Comparison of ENCODE assay signal across 8 mouse cellular contexts in the genomic region with DNA sequence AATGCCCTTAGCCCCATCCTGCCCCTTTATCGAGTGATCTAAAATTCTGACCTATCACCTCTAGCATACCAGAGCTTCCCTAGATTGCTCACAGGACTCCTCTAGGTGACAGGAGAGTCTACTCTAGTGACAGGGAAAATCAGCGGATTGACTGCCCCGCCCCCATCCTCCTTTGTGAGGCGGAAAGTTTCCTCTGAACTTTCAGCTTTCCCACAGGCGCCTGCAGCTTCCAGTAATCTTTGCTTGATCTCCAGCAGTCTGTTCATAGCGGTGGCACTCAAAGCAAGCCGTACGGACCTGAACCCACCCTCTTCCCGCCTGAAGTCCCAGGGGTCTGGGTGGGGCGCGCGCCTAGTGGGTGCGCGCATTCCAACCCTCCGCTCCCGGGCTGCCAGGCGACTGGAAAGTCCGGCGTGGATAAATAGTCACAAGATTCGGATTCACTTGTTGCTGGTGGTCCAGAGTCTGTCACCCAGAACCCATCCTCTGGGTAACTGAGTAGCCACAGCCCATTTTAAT. TPM values are rescaled to one million over a fixed set of nuclear protein-coding genes. Genes with fewer than 3 reads are reported as not detected.
DNase-seq lines count a peak whose midpoint lies in the region; ATAC-seq and TF ChIP-seq lines count a peak whose summit lies in the region.

No protein-coding gene starts in this region.

- WGBS in kidney, adult 2 months, result under 1% methylated on average over 20 of the region's 20 CpGs
- WGBS in lung, embryonic 16.5 days, result under 1% methylated on average over 20 of the region's 20 CpGs

- peak; percentile 91 for ATAC-seq in lung, embryonic 16.5 days (ENCODE audit: low read depth)

- DNase-seq in right cerebral cortex, postnatal 14 days, result peak; percentile 42
- DNase-seq in right cerebral cortex, postnatal 25 days, result no peak
- peak; percentile 89 for DNase-seq in embryo, embryonic 9.5 days (ENCODE audit: extremely low spot score)
- DNase-seq in heart, adult 9 months (ENCODE audit: low spot score in 2 of 2), result peak; percentile 92 to 93
- peak; percentile 91 for DNase-seq in kidney, adult 2 months
- peak; percentile 90 for DNase-seq in retina, postnatal 1 day
- no peak for DNase-seq in c-Kit-positive CD71-positive TER-119-positive erythroid progenitor cells, embryonic 14.5 days (ENCODE audit: low spot score)

- H3K27ac ChIP-seq in kidney, adult 2 months (ENCODE audit: insufficient read depth, low read depth, low read length), result peak overlapping the region; percentile 52
- H3K27ac ChIP-seq in lung, embryonic 16.5 days (ENCODE audit: low read length), result peak overlapping the region; percentile 94

- H3K4me2 ChIP-seq in lung, embryonic 16.5 days (ENCODE audit: low read depth, low read length), result peak overlapping the region; percentile 67

- H3K36me3 ChIP-seq in kidney, adult 2 months (ENCODE audit: control insufficient read depth, insufficient read depth, low read length), result no peaks in the 10 kb centered on the region
- peaks cover 22% of the 10 kb centered on the region for H3K36me3 ChIP-seq in lung, embryonic 16.5 days (ENCODE audit: control insufficient read depth, insufficient read depth, low read length)

- no peaks in the 10 kb centered on the region for H3K27me3 ChIP-seq in kidney, adult 2 months (replicated peaks; ENCODE audit: control insufficient read depth, insufficient read depth, low read length)
- no peaks in the 10 kb centered on the region for H3K27me3 ChIP-seq in lung, embryonic 16.5 days (ENCODE audit: control insufficient read depth, insufficient read depth, low read depth, low read length)

- 0 out of 2 replicates have a peak, but pooled peaks cover 6% of the 10 kb centered on the region for H3K4me1 ChIP-seq in kidney, adult 2 months (ENCODE audit: control insufficient read depth, insufficient read depth, low read length)
- peaks cover 18% of the 10 kb centered on the region for H3K4me1 ChIP-seq in lung, embryonic 16.5 days (replicated peaks; ENCODE audit: control insufficient read depth, insufficient read depth, low read length)

- peak overlapping the region; percentile 68 for H3K9ac ChIP-seq in lung, embryonic 16.5 days (ENCODE audit: low read length)

- H3K9me3 ChIP-seq in lung, embryonic 16.5 days (ENCODE audit: control insufficient read depth, low read length), result no peaks in the 10 kb centered on the region

- no peak for TF ChIP-seq POLR2A in kidney, adult 2 months (IDR thresholded peaks at IDR 0.05; ENCODE audit: low read depth, low read length)

- peak overlapping the region; percentile 49 for H3K4me3 ChIP-seq in kidney, adult 2 months (ENCODE audit: insufficient read depth, low read depth, low read length)
- peak overlapping the region; percentile 48 for H3K4me3 ChIP-seq in lung, embryonic 16.5 days (ENCODE audit: low read length)

- no peak for TF ChIP-seq CTCF in kidney, adult 2 months (conservative IDR thresholded peaks at IDR 0.05; ENCODE audit: insufficient read depth, insufficient read length, low read depth, low read length)

RNA-seq across cellular contexts. Expression of gene Lamb2, which starts 0.8 kb away (rescaled TPM):
- 80.4 and 89.1 TPM in 2 replicates for polyA plus RNA-seq in kidney, adult 2 months (2012; rRNA removed)
- 86.0 and 95.5 TPM in 2 replicates for polyA plus RNA-seq in lung, embryonic 16.5 days (2015; fragmentation: Nextera tagmentation; extraction: Ambion mirVana)

RNA-seq across cellular contexts. Expression of gene Usp19, which starts 11.7 kb away (rescaled TPM):
- polyA plus RNA-seq in kidney, adult 2 months (2012; rRNA removed), result 107 and 137 TPM in 2 replicates
- 59.1 and 61.0 TPM in 2 replicates for polyA plus RNA-seq in lung, embryonic 16.5 days (2015; fragmentation: Nextera tagmentation; extraction: Ambion mirVana)

RNA-seq across cellular contexts. Expression of gene Klhdc8b, which starts 17.3 kb away (rescaled TPM):
- polyA plus RNA-seq in kidney, adult 2 months (2012; rRNA removed), result 35.0 and 35.8 TPM in 2 replicates
- 76.6 and 89.7 TPM in 2 replicates for polyA plus RNA-seq in lung, embryonic 16.5 days (2015; fragmentation: Nextera tagmentation; extraction: Ambion mirVana)

RNA-seq across cellular contexts. Expression of gene Ccdc71, which starts 18.4 kb away (rescaled TPM):
- polyA plus RNA-seq in kidney, adult 2 months (2012; rRNA removed), result 26.0 and 33.5 TPM in 2 replicates
- 50.7 and 58.0 TPM in 2 replicates for polyA plus RNA-seq in lung, embryonic 16.5 days (2015; fragmentation: Nextera tagmentation; extraction: Ambion mirVana)

RNA-seq across cellular contexts. Expression of gene Qars, which starts 28.8 kb away (rescaled TPM):
- 175 and 188 TPM in 2 replicates for polyA plus RNA-seq in kidney, adult 2 months (2012; rRNA removed)
- 97.4 and 107 TPM in 2 replicates for polyA plus RNA-seq in lung, embryonic 16.5 days (2015; fragmentation: Nextera tagmentation; extraction: Ambion mirVana)

Comparison
In these comparisons a context has a peak if more than half of its experiments do, and no peak if none do; other contexts are left out.
1. DNase-seq: peak in right cerebral cortex, postnatal 14 days (single experiment), embryo, embryonic 9.5 days (single experiment), heart, adult 9 months (2 of 2), kidney, adult 2 months (single experiment) and retina, postnatal 1 day (single experiment); none in right cerebral cortex, postnatal 25 days (single experiment) and c-Kit-positive CD71-positive TER-119-positive erythroid progenitor cells, embryonic 14.5 days (single experiment).